ENCODE assay signal across 8 mouse cellular contexts in the genomic region with DNA sequence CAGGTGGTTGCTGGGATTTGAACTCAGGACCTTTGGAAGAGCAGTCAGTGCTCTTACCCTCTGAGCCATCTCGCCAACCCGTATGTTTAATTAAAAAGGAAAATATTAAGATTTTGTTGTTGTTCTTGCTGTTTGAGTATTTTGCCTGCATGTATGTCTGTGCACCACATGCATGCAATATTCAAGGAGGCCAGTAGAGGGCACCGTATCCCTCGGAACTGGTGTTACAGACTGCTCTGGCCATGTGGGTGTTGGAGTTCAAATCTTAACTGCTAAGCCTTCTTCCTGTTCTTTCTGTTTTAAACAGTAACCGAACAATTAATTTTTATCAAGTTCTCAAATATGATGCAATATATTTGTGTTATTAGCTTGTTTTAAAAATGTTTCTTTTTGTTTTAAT. TPM values are rescaled to one million over a fixed set of nuclear protein-coding genes. Genes with fewer than 3 reads are reported as not detected.
DNase-seq lines count a peak whose midpoint lies in the region; ATAC-seq and TF ChIP-seq lines count a peak whose summit lies in the region.

No protein-coding gene starts in this region.

- no peak overlapping the region for H3K9ac ChIP-seq in MEL (ENCODE audit: control insufficient read depth, low read depth, low read length, poor library complexity, severe bottlenecking)

- no peak for TF ChIP-seq EP300 in MEL (IDR thresholded peaks at IDR 0.05; ENCODE audit: low read depth in 1 of 2, low read length in 2 of 2)

- H3K27me3 ChIP-seq in MEL (ENCODE audit: control insufficient read depth in 1 of 2, insufficient read depth in 2 of 2, low read length in 2 of 2) = no peaks in the 10 kb centered on the region
- H3K27me3 ChIP-seq in limb, embryonic 10.5 days (ENCODE audit: low read depth, poor library complexity, severe bottlenecking) = peaks cover 16% of the 10 kb centered on the region

- no peak for ATAC-seq in frontal cortex, adult (ENCODE audit: low TSS enrichment)

- peak; percentile 73 for DNase-seq in heart, postnatal 4 days
- DNase-seq in heart, postnatal 25 days (ENCODE audit: low spot score) = no peak
- DNase-seq in 416B (ENCODE audit: low read depth) (peak; percentile 90), MEL (ENCODE audit: low read depth, low spot score) (peak; percentile 88)
- peak; percentile 77 for DNase-seq in limb, embryonic 10.5 days (ENCODE audit: low spot score)
- peak; percentile 28 for DNase-seq in retina, adult 2 months (ENCODE audit: low read depth, low spot score)

- H3K27ac ChIP-seq in MEL (ENCODE audit: control insufficient read depth, low read depth, low read length) = no peak overlapping the region
- H3K27ac ChIP-seq in cortical plate, adult 2 months (ENCODE audit: insufficient read depth, low read length) = no peak overlapping the region
- no peak overlapping the region for H3K27ac ChIP-seq in limb, embryonic 10.5 days

- peak; percentile 87 for TF ChIP-seq RAD21 in MEL (IDR thresholded peaks at IDR 0.05; ENCODE audit: low read depth, low read length)

- no peak overlapping the region for H3K4me3 ChIP-seq in MEL (ENCODE audit: control insufficient read depth in 1 of 2, insufficient read depth in 1 of 2, low read depth in 2 of 2, low read length in 2 of 2)
- H3K4me3 ChIP-seq in cortical plate, adult 2 months (ENCODE audit: insufficient read depth, low read length) = no peak overlapping the region
- H3K4me3 ChIP-seq in limb, embryonic 10.5 days = no peak overlapping the region

- H3K36me3 ChIP-seq in MEL (ENCODE audit: control insufficient read depth in 1 of 2, insufficient read depth in 2 of 2, low read length in 2 of 2) = peaks cover 0 to 2% of the 10 kb centered on the region in 2 experiments; a peak in 1 of 4 replicates
- no peaks in the 10 kb centered on the region for H3K36me3 ChIP-seq in limb, embryonic 10.5 days

- no peaks in the 10 kb centered on the region; the same call in 1 of the 2 replicates for H3K79me2 ChIP-seq in MEL (ENCODE audit: control insufficient read depth, insufficient read depth, low read length, poor library complexity)

- 28% methylated on average over 5 of the region's 5 CpGs for WGBS in limb, embryonic 10.5 days

- peak; percentile 78 to 91 (median 86) for TF ChIP-seq CTCF in MEL (IDR thresholded peaks at IDR 0.05 in 2 of 3, conservative IDR thresholded peaks at IDR 0.05 in 1 of 3; ENCODE audit: control insufficient read depth in 1 of 3, insufficient read depth in 1 of 3, low read depth in 2 of 3, low read length in 3 of 3, poor library complexity in 1 of 3, severe bottlenecking in 1 of 3)
- TF ChIP-seq CTCF in cortical plate, adult 2 months (IDR thresholded peaks at IDR 0.05; ENCODE audit: extremely low read depth, insufficient read depth, low read length) = peak; percentile 75

- intact Hi-C loops in heart, postnatal 25 days (cut with DNase I) = no loop called here

- no peak for TF ChIP-seq POLR2A in MEL (IDR thresholded peaks at IDR 0.05; ENCODE audit: control insufficient read depth in 1 of 2, insufficient read depth in 1 of 2, low read depth in 1 of 2, low read length in 2 of 2, poor library complexity in 1 of 2)
- no peak for TF ChIP-seq POLR2A in cortical plate, adult 2 months (IDR thresholded peaks at IDR 0.05; ENCODE audit: extremely low read depth, insufficient read depth, low read length)

- H3K4me1 ChIP-seq in MEL (ENCODE audit: control insufficient read depth in 1 of 2, insufficient read depth in 2 of 2, low read length in 2 of 2) = peaks cover 0 to 5% of the 10 kb centered on the region in 2 experiments; a peak in 2 of 4 replicates
- no peaks in the 10 kb centered on the region for H3K4me1 ChIP-seq in cortical plate, adult 2 months (ENCODE audit: control insufficient read depth, insufficient read depth, low read length)
- peaks cover 16% of the 10 kb centered on the region for H3K4me1 ChIP-seq in limb, embryonic 10.5 days

- no peaks in the 10 kb centered on the region for H3K9me3 ChIP-seq in MEL (replicated peaks; ENCODE audit: insufficient read depth, low read length)
- no peaks in the 10 kb centered on the region for H3K9me3 ChIP-seq in limb, embryonic 10.5 days (replicated peaks)

TF ChIP-seq in MEL, 35 proteins besides CTCF, POLR2A, EP300 and RAD21:
- TF ChIP-seq HCFC1 (IDR thresholded peaks at IDR 0.05; ENCODE audit: low read depth, low read length) = no peak
- TF ChIP-seq TBP (IDR thresholded peaks at IDR 0.05; ENCODE audit: low read depth, low read length) = 0 out of 2 replicates have a peak, but pooled peaks have one; percentile 22
- peak; percentile 59 for TF ChIP-seq ZC3H11A (IDR thresholded peaks at IDR 0.05; ENCODE audit: low read depth, low read length)
- no peak for TF ChIP-seq JUND (IDR thresholded peaks at IDR 0.05; ENCODE audit: low read depth, low read length)
- TF ChIP-seq CHD2 (IDR thresholded peaks at IDR 0.05; ENCODE audit: low read length) = no peak
- peak; percentile 59; the same call in 1 of the 2 replicates for TF ChIP-seq MAX (IDR thresholded peaks at IDR 0.05; ENCODE audit: low read length)
- TF ChIP-seq MXI1 (IDR thresholded peaks at IDR 0.05; ENCODE audit: low read depth, low read length) = peak; percentile 25; the same call in 1 of the 2 replicates
- no peak for TF ChIP-seq MAFK (IDR thresholded peaks at IDR 0.05; ENCODE audit: borderline replicate concordance, low read depth, low read length)
- no peak for TF ChIP-seq POLR2AphosphoS2 (IDR thresholded peaks at IDR 0.05; ENCODE audit: low read length)
- no peak for TF ChIP-seq BHLHE40 (IDR thresholded peaks at IDR 0.05; ENCODE audit: borderline replicate concordance, low read depth, low read length)
- TF ChIP-seq ZMIZ1 (IDR thresholded peaks at IDR 0.05; ENCODE audit: low read depth, low read length) = no peak
- TF ChIP-seq ELF1 (IDR thresholded peaks at IDR 0.05; ENCODE audit: low read depth, low read length) = 0 out of 2 replicates have a peak, but pooled peaks have one; percentile 29
- TF ChIP-seq USF1 (IDR thresholded peaks at IDR 0.05; ENCODE audit: low read depth, low read length) = 0 out of 2 replicates have a peak, but pooled peaks have one; percentile 30
- TF ChIP-seq SIN3A (IDR thresholded peaks at IDR 0.05; ENCODE audit: low read length) = peak; percentile 32; the same call in 1 of the 2 replicates
- TF ChIP-seq SMC3 (IDR thresholded peaks at IDR 0.05; ENCODE audit: low read depth, low read length) = peak; percentile 74
- TF ChIP-seq MYC (IDR thresholded peaks at IDR 0.05; ENCODE audit: low read depth, low read length) = peak; percentile 94
TF ChIP-seq in MEL: peak in this region for 9.

RNA-seq across cellular contexts. Expression of gene Zc3h12a, which starts 4.8 kb away (rescaled TPM):
- total RNA-seq in heart, postnatal 4 days (2021) = 1 to 10 TPM; 2.4 to 3.2 TPM
- 1 to 10 TPM; 3.5 to 4.1 TPM for total RNA-seq in heart, postnatal 25 days (2021)
- 0.92 and 0.95 TPM in 2 replicates for total RNA-seq in MEL (2012; rRNA removed)
- 1 to 10 TPM in 1 of 2 experiments, not detected in 1; 3.3 TPM for polyA plus RNA-seq in MEL (2012; ENCODE audit: insufficient read depth in 1 of 2, insufficient read length in 2 of 2, low read depth in 1 of 2, low replicate concordance in 2 of 2, missing spikeins in 1 of 2)
- polyA plus RNA-seq in cortical plate, adult 2 months (2012; rRNA removed) = 1.4 and 1.5 TPM in 2 replicates
- polyA plus RNA-seq in limb, embryonic 10.5 days (2016; fragmentation: Nextera tagmentation; extraction: Ambion mirVana) = 0.23 and 0.58 TPM in 2 replicates

RNA-seq across cellular contexts. Expression of gene Meaf6, which starts 47.5 kb away (rescaled TPM):
- total RNA-seq in heart, postnatal 4 days (2021) = 10 to 100 TPM; 38.3 to 40.8 TPM
- total RNA-seq in heart, postnatal 25 days (2021) = 10 to 100 TPM; 21.1 to 22.0 TPM
- 26.8 and 34.9 TPM in 2 replicates for total RNA-seq in MEL (2012; rRNA removed)
- polyA plus RNA-seq in MEL (2012; ENCODE audit: insufficient read depth in 1 of 2, insufficient read length in 2 of 2, low read depth in 1 of 2, low replicate concordance in 2 of 2, missing spikeins in 1 of 2) = 10 to 100 TPM in 1 of 2 experiments, not detected in 1; 46.7 TPM
- 101 and 104 TPM in 2 replicates for polyA plus RNA-seq in cortical plate, adult 2 months (2012; rRNA removed)
- 64.2 and 70.9 TPM in 2 replicates for polyA plus RNA-seq in limb, embryonic 10.5 days (2016; fragmentation: Nextera tagmentation; extraction: Ambion mirVana)
